Mouse (Mus musculus): Measurements from ENCODE around the gene Mmp7. TPM values are rescaled to one million over a fixed set of nuclear protein-coding genes. Genes with fewer than 3 reads are reported as not detected.

Gene Mmp7
- polyA plus RNA-seq (2017; shearing (Covaris generic)), result not detected

DNA sequence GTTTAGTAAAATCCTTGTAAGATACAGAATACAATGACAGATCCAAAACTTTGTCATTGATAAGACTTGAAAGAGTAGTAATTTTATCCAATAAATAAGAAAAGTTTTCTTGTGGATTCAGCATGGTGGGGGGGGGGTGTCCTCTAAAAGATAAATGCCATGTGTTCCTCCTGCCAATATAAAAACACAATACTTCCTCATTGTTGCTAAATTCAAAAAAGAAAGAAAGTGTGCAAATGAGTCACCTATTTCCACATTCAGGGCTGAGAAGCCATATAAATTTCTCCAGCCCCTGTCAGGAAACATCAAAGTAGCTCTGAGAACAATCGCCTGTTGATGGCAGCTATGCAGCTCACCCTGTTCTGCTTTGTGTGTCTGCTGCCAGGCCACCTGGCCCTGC is at the start of gene Mmp7:
TSS of gene Mmp7 (plus strand) at position 301 of the 400 bp plus-strand sequence.

Other genes with a start within 250 kb of the Mmp7 start
- under 1 TPM in 1 of 2 experiments, not detected in 1; 0.08 TPM for gene Mmp3, start 246.3 kb upstream of the Mmp7 start, polyA plus RNA-seq (2017; shearing (Covaris generic))
- gene Mmp10, start 189.7 kb upstream of the Mmp7 start, polyA plus RNA-seq (2017; shearing (Covaris generic)), result under 1 TPM in 1 of 2 experiments, not detected in 1; 0.54 TPM
- 1 to 10 TPM in 1 of 2 experiments, under 1 TPM in 1; 0.31 to 1.6 TPM for gene Mmp8, start 133.6 kb upstream of the Mmp7 start, polyA plus RNA-seq (2017; shearing (Covaris generic))
- gene Mmp27, start 120.7 kb upstream of the Mmp7 start, polyA plus RNA-seq (2017; shearing (Covaris generic)), result under 1 TPM; 0.12 to 0.39 TPM
- not detected for gene Mmp20, start 63.9 kb upstream of the Mmp7 start, polyA plus RNA-seq (2017; shearing (Covaris generic))
- 100 to 1,000 TPM; 263 to 274 TPM for gene Tmem123, start 72.0 kb downstream of the Mmp7 start, polyA plus RNA-seq (2017; shearing (Covaris generic))
- gene Birc2, start 145.0 kb downstream of the Mmp7 start, polyA plus RNA-seq (2017; shearing (Covaris generic)), result 100 to 1,000 TPM in 1 of 2 experiments, 10 to 100 TPM in 1; 84.6 to 103 TPM
- 100 to 1,000 TPM; 100 to 110 TPM for gene Birc3, start 181.1 kb downstream of the Mmp7 start, polyA plus RNA-seq (2017; shearing (Covaris generic))